Mouse (Mus musculus): ENCODE measurements around the gene Tigd2.
A peak's percentile ranks its signal among the peaks of the same experiment; 100 is the strongest.

Gene Tigd2

DNA sequence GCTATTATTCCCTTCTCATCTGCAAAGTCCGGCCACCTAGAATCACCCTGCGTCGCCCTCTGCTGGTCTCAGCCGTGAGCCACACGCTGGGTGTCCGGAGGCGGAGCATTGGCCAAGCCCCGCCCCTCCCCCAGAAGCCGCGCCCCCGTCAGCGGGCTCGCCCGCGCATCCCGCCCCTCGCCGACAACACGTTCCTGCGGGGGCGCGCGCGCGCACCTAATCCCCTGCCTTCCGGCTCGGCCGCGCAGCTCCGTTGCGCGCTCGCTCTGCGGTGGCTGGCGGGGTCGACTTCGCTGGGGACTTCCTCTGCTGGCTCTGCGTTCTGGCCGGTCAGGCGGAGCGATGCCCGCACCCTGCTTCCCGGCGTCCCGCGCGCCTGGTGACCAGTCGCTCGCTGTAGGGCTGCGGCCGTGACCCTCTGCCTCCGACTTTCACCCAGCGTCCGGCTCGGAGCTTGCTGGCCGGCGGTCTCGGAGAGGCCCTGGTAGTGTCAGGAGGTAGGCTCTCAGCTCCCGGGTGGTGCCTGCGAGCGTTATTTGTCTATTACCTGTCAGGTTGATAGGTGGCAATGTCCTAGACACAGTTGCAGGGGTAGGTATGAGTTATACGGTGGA, at the start of gene Tigd2:
Gene Tigd2, plus strand, starts transcription at position 186 of the 614 bp plus-strand sequence.
- peak; percentile 84 to 94 for DNase-seq (ENCODE audit: low spot score in 2 of 2)

DNA sequence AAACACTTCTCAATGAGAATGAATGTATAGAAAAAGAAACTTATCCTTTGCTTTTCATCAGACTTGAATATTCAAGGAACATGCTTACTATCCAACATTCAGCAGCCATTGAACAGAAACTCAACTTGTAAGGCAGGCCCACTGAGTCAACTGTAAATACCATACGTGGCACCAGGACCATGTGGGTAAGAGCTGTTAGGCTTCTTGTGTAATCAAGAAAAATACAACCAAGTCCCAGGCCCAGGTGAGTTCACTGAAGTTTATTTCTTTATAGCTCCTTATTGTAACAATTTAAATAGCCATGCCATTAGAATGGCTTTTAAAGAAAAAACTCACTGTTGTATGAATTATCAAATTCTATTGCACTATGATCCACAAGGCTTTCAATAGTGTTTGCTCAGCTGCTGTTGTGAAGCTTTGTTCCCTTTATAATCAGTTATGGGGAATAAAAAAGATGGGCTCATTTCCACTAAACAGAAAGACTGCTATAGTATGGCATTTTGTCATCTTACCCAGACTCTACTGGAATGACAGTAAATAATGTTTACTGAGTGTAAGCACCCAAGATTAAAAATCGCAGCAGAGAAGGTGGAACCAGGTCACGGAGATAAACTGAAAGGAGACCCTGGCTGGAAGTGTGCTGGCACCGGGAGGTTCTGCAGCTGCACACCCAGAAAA, 46.7 kb upstream of the Tigd2 start:
- DNase-seq (ENCODE audit: low spot score in 2 of 2), result no peak

GRCm38 (mm10) chr6:59162887-59163286, 45.8 kb upstream of the Tigd2 start:
- DNase-seq (ENCODE audit: low spot score in 2 of 2), result no peak

DNA sequence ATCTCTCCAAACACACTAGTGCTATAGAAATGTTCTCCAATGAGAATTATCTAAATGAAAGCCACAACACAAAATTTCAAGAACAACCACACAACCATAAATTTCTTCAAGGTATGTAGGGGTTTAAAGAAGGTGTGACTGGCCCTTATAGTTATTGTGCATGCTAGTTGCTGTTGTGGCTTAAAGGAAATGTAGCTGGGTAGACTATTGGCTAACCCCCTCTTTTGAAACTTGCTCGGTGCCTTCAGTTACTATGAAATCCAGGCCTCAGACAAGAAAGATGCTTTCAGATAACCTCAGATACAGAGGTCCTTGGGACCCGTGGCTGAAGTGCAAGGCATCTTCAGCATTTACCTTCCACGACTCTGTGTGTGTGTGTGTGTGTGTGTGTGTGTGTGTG, 45.3 kb upstream of the Tigd2 start:
- no peak for DNase-seq (ENCODE audit: low spot score in 2 of 2)

- no peak for DNase-seq (ENCODE audit: low spot score in 2 of 2)
These were observed 39.7 kb upstream of the Tigd2 start for GRCm38 (mm10) chr6:59168939-59169338.

- DNase-seq (ENCODE audit: low spot score in 2 of 2), result no peak
These were observed 37.4 kb upstream of the Tigd2 start for GRCm38 (mm10) chr6:59171230-59171629.

DNA sequence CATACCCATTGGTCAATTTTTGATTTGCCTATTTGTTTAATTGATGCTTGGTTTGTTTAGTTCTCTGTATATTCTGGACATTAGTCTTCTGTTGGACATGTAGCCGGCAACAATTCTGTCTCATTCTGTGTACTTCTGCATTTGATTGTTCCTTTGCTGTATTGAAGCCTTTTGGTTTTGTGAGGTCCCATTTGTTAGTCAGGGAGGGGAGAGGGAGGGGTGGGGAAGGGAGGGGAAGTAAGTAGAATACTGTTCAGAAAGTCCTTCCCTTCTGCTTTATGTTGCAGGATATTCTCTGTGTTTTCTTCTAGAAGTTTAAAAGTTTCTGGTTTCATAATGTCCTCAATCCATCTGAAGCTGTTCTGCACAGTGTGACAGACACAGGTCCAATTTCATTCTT, 34.7 kb upstream of the Tigd2 start:
- no peak for DNase-seq (ENCODE audit: low spot score in 2 of 2)

- no peak for DNase-seq (ENCODE audit: low spot score in 2 of 2)
These were observed 30.6 kb upstream of the Tigd2 start for GRCm38 (mm10) chr6:59178051-59178450.

DNA sequence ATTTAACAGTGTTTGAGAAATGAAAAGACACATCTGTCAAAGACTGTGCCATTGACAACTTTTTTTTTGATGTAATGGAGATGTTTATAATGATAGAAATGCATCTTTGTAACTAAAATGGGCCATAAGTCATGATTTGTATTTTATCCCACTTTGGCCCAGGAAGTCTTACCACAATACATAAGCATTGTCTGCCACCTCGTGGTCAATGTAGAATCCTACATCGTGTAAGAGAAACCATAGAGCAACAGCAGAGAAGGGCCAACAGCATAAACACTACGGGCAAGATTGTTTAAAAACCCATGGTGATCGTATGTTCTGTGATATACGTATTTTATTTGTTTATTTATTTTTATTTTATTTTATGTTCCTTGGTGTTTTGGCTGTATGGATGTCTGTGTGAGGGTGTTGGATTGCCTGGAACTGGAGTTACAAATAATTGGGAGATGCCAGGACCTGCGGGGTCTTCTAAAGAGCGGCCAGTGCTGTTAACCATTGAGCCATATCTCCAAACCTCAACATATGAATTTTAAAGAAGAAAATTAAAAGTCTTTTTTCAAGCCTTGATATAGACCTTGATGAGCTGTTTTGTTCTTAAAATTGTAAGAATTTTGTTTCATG, 28.2 kb upstream of the Tigd2 start:
- DNase-seq (ENCODE audit: low spot score in 2 of 2), result peak in 1 of 2 experiments; percentile 46

DNA sequence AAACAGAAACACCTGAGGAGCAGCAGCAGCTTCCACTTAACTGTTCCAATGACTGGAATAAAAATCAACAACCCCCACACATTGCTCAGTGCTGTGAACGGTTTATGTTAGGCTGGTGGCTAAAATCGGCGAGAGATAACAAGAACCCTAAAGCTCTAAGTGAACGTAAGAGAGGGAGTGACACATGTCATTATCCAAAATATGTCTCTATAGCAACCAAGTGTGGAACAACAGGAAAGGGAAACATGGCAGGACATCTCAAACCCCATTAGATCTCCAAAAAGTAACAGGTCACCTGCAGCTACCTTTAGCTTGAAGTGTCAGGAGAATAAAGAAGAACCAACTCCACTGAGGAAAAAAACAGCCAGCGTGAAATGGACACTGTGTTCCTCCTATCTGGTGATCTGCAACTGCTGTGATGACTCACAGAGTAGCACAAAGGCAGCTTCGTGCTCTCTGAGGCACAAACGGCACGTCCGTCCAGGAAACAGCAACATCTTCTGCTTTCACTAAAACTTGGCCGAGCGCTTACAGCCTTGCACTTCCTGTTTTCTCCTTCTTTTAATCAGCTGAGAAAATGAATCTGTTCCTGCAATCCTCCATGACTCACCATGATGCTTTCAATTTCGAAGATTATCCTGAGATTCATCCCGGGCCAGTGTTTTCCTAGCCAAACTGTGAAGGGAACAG, 23.5 kb upstream of the Tigd2 start:
- peak; percentile 12 to 52 for DNase-seq (ENCODE audit: low spot score in 2 of 2)

DNA sequence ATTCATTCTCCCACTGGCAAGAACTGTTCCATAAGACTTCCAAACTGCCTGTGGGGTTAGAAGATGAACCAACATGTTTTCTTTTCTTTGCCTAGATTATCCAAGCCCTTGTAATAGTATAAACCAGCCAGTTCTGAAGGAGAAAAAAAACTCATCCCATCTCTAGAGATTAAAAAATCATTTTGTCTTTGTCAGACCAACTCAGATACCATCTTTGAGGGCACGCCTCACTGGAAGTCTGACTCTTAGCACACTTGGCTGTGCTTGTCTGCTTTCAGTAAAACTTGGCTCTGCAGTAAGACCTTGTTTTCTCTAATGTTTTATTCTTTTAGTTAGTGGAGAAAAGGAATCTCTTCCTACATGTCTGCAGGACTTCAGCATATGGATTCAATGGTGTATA, 18.7 kb upstream of the Tigd2 start:
- no peak for DNase-seq (ENCODE audit: low spot score in 2 of 2)

DNA sequence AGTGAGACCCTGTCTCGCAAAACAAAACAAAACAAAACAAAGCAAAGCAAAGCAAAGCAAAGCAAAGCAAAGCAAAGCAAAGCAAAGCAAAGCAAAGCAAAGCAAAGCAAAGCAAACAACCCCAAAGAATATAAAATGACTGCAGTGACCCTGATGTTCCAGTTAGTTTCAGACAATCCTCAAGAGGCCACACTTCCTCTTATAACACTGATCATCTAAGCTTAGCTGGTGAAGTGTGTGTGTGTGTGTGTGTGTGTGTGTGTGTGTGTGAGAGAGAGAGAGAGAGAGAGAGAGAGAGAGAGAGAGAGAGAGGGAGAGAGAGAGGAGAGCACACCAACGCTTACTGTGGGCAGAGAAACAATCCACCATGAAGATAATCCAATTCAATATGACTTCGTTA, 14.2 kb upstream of the Tigd2 start:
- DNase-seq (ENCODE audit: low spot score in 2 of 2), result peak in 1 of 2 experiments; percentile 21

GRCm38 (mm10) chr6:59195849-59196635, 12.6 kb upstream of the Tigd2 start:
- DNase-seq (ENCODE audit: low spot score in 2 of 2), result no peak

- DNase-seq (ENCODE audit: low spot score in 2 of 2), result no peak
These were observed 11.9 kb upstream of the Tigd2 start for GRCm38 (mm10) chr6:59196746-59197145.

- no peak for DNase-seq (ENCODE audit: low spot score in 2 of 2)
These were observed 10.3 kb upstream of the Tigd2 start for GRCm38 (mm10) chr6:59198356-59198755.

- DNase-seq (ENCODE audit: low spot score in 2 of 2), result no peak
These were observed 9.6 kb upstream of the Tigd2 start for GRCm38 (mm10) chr6:59199021-59199420.

- DNase-seq (ENCODE audit: low spot score in 2 of 2), result no peak
These were observed 1.1 kb upstream of the Tigd2 start for GRCm38 (mm10) chr6:59207561-59207960.

DNA sequence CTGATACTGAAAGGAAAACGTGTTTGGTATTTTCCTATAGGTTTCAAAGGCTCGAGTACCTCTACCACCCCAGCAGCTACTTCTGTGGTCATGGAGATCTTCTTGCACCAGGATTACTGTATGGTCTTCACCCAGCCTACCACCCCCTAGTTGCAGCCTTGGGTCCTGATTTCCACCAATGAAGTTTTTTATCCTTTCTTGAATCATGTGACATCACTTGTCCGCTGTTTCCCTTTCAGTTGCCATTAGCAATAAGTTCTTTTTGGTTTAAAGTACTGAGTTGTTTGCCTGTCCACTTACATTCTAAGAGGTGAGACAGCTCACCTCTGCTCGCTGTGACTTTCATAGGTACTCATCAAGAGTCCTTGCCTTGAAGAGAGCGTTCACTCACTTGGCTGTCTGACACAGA, 633 bp downstream of the Tigd2 start:
- no peak for DNase-seq (ENCODE audit: low spot score in 2 of 2)

DNA sequence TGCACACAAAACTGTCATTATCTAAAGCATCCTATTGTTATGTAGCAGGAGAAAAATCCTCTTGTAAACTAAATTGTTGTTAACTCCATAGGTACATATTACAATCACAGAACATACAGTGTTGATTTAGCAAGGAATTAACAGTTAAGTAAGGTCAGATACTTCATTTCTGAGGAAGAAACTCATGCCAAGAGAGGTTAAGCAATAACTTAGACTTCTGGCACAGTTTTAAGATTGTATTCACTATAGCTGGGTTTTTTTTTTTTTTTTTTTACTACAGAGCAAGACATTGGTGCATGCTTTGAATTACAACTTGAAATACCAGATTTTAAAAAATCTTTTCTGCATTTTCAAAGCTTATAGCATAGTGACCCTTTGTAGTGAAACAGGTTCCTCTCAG, 24.5 kb downstream of the Tigd2 start:
- DNase-seq (ENCODE audit: low spot score in 2 of 2), result no peak

- no peak for DNase-seq (ENCODE audit: low spot score in 2 of 2)
These were observed 25.0 kb downstream of the Tigd2 start for GRCm38 (mm10) chr6:59233651-59234050.

DNA sequence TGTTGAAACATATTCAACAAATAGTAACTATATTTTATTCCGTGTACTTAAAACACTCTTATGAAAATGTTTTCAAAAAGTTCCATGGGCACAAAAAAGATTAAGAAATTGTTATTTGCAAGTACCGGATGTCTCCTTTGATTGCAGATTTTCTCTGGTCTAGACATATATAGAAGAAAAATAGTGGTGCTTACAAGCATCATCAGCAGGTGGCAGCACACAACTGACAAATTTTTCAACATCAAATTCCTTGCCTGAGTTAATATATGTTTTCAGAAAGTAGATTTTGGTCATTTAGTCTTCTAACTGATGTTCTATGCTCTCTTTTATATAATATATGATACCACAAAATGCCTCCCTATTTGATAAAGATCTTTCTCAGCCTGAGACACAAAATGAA, 41.0 kb downstream of the Tigd2 start:
- peak in 1 of 2 experiments; percentile 31 for DNase-seq (ENCODE audit: low spot score in 2 of 2)

GRCm38 (mm10) chr6:59250536-59250935, 41.9 kb downstream of the Tigd2 start:
- no peak for DNase-seq (ENCODE audit: low spot score in 2 of 2)
